Mouse (Mus musculus) midbrain, embryonic 12.5 days (tissue): ENCODE data around the gene Kat8. TPM values are rescaled to one million over a fixed set of nuclear protein-coding genes. Genes with fewer than 3 reads are reported as not detected.

Experiments used
- ATAC-seq: fragments of 200-750 bp; cut with Nextera tagmentation; 2 replicates; pipeline ENCODE4 v1.8.0; 2017; ENCODE audit warnings: low read depth, moderate TSS enrichment, moderate library complexity; ENCODE audit not compliant: low FRiP score
- H3K27ac ChIP-seq: fragments of 300-500 bp; sonication (generic); replicated peaks from 2 replicates; pipeline ENCODE4 v1.5.1; 2016; ENCODE audit warnings: mild to moderate bottlenecking
- H3K27me3 ChIP-seq: fragments of 300-500 bp; sonication (generic); 2 replicates; pipeline ENCODE4 v1.6.1; 2016; ENCODE audit warnings: mild to moderate bottlenecking
- H3K36me3 ChIP-seq: fragments of 300-500 bp; sonication (generic); 2 replicates; pipeline ENCODE4 v1.6.1; 2016
- H3K4me1 ChIP-seq: fragments of 300-500 bp; sonication (generic); 2 replicates; pipeline ENCODE4 v1.6.1; 2016
- H3K4me2 ChIP-seq: fragments of 300-500 bp; sonication (generic); replicated peaks from 2 replicates; pipeline ENCODE4 v1.6.1; 2016; ENCODE audit warnings: mild to moderate bottlenecking, moderate library complexity
- H3K4me3 ChIP-seq: fragments of 300-500 bp; sonication (generic); 2 replicates; pipeline ENCODE4 v1.5.1; 2016; ENCODE audit warnings: mild to moderate bottlenecking
- H3K9ac ChIP-seq: fragments of 300-500 bp; sonication (generic); replicated peaks from 2 replicates; pipeline ENCODE4 v1.6.1; 2016; ENCODE audit warnings: mild to moderate bottlenecking, moderate library complexity
- H3K9me3 ChIP-seq: fragments of 300-500 bp; sonication (generic); 2 replicates; pipeline ENCODE4 v1.6.1; 2016; ENCODE audit warnings: mild to moderate bottlenecking
- WGBS: fragments of 180-500 bp; shearing (Covaris S2); methylation state at CpG from one replicate; pipeline ENCODE4 v1.1.7; 2016; 5-methylcytosine and 5-hydroxymethylcytosine counted together
- polyA plus RNA-seq: library from polyadenylated mRNA; unstranded; fragments of >200 nt; fragmentation: Nextera tagmentation; extraction: Ambion mirVana; gene quantifications from 2 replicates; pipeline ENCODE4 v1.2.1, GENCODE M21; 2016

Kat8 gene
- polyA plus RNA-seq, 1 experiment from 2014 or later = 55.2 TPM

- Histone ChIP-seq H3K9me3 (no peaks in the 10 kb centered on the region), H3K4me1 (no peaks in the 10 kb centered on the region), H3K27ac (no peak overlapping the region), H3K27me3 (peaks cover 4% of the 10 kb centered on the region), H3K4me2 (no peak overlapping the region), H3K9ac (no peak overlapping the region), H3K36me3 (peaks cover 52% of the 10 kb centered on the region), H3K4me3 (no peak overlapping the region)
- no peak for ATAC-seq
- WGBS = 82% methylated on average over 6 of the region's 6 CpGs
Observed at GRCm38 (mm10) chr7:127922451-127923275, 10.3 kb downstream of the Kat8 start.

DNA sequence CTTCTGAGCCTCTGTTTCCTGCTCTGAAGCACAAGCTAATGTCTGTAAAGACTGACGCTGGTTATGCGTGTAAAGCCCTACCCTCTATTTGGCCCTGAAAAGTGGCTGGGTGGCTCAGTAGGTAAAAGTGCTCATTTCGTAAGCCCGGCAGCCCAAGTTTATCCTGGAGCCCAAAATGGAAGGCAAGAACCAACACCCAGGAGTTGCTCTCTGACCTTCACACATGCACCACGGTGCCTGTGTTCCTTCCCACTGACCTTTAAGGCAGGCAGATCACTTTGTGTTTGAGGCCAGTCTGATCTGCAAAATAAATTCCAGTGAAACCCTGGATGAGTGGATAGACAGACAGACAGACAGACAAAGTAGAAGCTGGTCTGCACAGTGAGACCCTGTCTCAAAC, 11.4 kb downstream of the Kat8 start:
- peaks cover 52% of the 10 kb centered on the region for H3K36me3 ChIP-seq
- no peak overlapping the region for H3K9ac ChIP-seq
- H3K4me2 ChIP-seq = no peak overlapping the region
- 88% methylated on average over 5 of the region's 5 CpGs for WGBS
- no peak for ATAC-seq
- H3K4me1 ChIP-seq = no peaks in the 10 kb centered on the region
- H3K9me3 ChIP-seq = no peaks in the 10 kb centered on the region
- no peak overlapping the region for H3K27ac ChIP-seq
- H3K4me3 ChIP-seq = no peak overlapping the region
- peaks cover 14% of the 10 kb centered on the region for H3K27me3 ChIP-seq

DNA sequence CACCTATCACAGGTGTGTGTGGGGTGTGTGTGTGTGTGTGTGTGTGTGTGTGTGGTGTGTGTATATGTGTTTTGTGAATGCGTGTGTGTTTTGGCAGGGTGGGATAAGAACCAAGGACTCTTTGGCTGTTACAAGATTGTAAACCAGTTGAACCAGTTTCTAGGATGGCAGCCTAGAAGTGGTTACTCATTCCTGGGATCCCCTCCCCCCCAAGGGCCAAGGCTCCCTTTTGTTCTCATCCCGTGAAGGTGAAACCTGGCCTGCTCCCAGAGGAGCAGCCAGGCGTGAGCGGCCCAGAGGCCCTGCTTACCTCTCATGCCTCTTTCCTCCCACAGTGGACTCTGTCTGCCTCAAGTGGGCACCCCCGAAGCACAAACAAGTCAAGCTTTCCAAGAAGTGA, 12.9 kb downstream of the Kat8 start:
- Histone ChIP-seq H3K27ac (no peak overlapping the region), H3K9me3 (no peaks in the 10 kb centered on the region), H3K9ac (0 out of 2 replicates have a peak overlapping the region, but pooled peaks have one; percentile 4), H3K36me3 (peaks cover 52% of the 10 kb centered on the region), H3K27me3 (peaks cover 30% of the 10 kb centered on the region), H3K4me3 (no peak overlapping the region), H3K4me1 (0 out of 2 replicates have a peak, but pooled peaks cover 4% of the 10 kb centered on the region), H3K4me2 (no peak overlapping the region)
- 59% methylated on average over 5 of the region's 5 CpGs for WGBS
- no peak for ATAC-seq

DNA sequence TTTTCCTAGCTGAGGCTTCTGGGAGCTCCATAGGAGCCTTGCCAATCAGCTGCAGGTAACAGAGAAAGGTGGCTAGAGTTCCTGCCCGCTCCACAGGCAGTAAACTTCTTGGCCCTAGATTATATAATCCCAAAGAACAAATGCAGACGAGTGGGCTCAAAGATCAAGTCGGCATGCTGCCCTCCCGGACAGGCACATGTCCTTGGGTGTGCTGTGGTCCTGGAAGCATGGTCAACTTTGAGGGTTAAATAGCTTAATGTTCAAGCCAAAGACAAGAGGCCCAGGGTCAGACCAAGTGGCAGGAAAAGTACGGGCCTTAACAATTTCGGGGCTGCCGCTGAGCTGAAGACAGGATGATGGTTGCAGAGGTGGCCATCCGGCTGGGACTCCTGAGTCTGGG, 13.8 kb downstream of the Kat8 start:
- no peak overlapping the region for H3K27ac ChIP-seq
- H3K4me1 ChIP-seq = 0 out of 2 replicates have a peak, but pooled peaks cover 5% of the 10 kb centered on the region
- H3K27me3 ChIP-seq = peaks cover 32% of the 10 kb centered on the region
- no peak overlapping the region for H3K9ac ChIP-seq
- 94% methylated on average over 8 of the region's 8 CpGs for WGBS
- peaks cover 52% of the 10 kb centered on the region for H3K36me3 ChIP-seq
- H3K4me2 ChIP-seq = no peak overlapping the region
- no peak for ATAC-seq
- no peaks in the 10 kb centered on the region for H3K9me3 ChIP-seq
- no peak overlapping the region for H3K4me3 ChIP-seq

GRCm38 (mm10) chr7:127926846-127927245, 14.5 kb downstream of the Kat8 start:
- H3K9me3 ChIP-seq = no peaks in the 10 kb centered on the region
- no peak overlapping the region for H3K4me2 ChIP-seq
- H3K4me3 ChIP-seq = no peak overlapping the region
- H3K36me3 ChIP-seq = peaks cover 47% of the 10 kb centered on the region
- H3K27me3 ChIP-seq = peaks cover 35% of the 10 kb centered on the region
- no peak overlapping the region for H3K27ac ChIP-seq
- no peak overlapping the region for H3K9ac ChIP-seq
- no peak for ATAC-seq
- H3K4me1 ChIP-seq = peaks cover 6% of the 10 kb centered on the region; the same call in 1 of the 2 replicates
- 91% methylated on average over 11 of the region's 11 CpGs for WGBS

- no peak for ATAC-seq
- H3K4me2 ChIP-seq = no peak overlapping the region
- H3K27ac ChIP-seq = no peak overlapping the region
- H3K9me3 ChIP-seq = no peaks in the 10 kb centered on the region
- peaks cover 35% of the 10 kb centered on the region for H3K27me3 ChIP-seq
- H3K4me3 ChIP-seq = no peak overlapping the region
- WGBS = 80% methylated on average over 11 of the region's 11 CpGs
- H3K4me1 ChIP-seq = peaks cover 11% of the 10 kb centered on the region; the same call in 1 of the 2 replicates
- H3K9ac ChIP-seq = no peak overlapping the region
- peaks cover 38% of the 10 kb centered on the region for H3K36me3 ChIP-seq
Observed at GRCm38 (mm10) chr7:127927726-127928125, 15.4 kb downstream of the Kat8 start.

DNA sequence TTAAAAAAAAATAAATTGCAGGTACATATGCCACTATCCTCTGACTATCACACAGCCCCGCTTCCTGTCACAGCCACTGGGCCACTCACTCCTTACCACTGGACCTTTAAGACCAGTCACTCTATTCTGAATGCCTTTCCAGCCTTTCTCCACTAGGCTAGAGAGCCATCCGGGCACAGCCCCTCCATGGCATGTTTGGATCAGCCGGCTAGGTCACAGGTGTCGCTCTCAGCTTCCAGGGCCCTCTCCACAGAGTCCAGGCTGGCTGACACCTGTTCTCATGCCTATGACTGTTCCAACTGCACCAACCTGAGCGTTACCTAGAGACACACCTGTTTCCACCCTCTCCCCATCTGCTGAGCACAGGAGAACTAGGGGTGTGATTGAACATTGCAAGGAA, 16.3 kb downstream of the Kat8 start:
- H3K4me3 ChIP-seq = no peak overlapping the region
- H3K4me1 ChIP-seq = peaks cover 11% of the 10 kb centered on the region; the same call in 1 of the 2 replicates
- H3K36me3 ChIP-seq = peaks cover 31% of the 10 kb centered on the region
- H3K9me3 ChIP-seq = no peaks in the 10 kb centered on the region
- H3K27me3 ChIP-seq = peaks cover 35% of the 10 kb centered on the region
- H3K9ac ChIP-seq = no peak overlapping the region
- WGBS = 58% methylated on average over 5 of the region's 5 CpGs
- ATAC-seq = no peak
- no peak overlapping the region for H3K4me2 ChIP-seq
- no peak overlapping the region for H3K27ac ChIP-seq

- Histone ChIP-seq H3K4me3 (no peak within 1 kb of the TSS), H3K36me3 (peaks cover 18% of the 10 kb centered on the region), H3K27me3 (peaks cover 35% of the 10 kb centered on the region), H3K4me2 (0 out of 2 replicates have a peak within 1 kb of the TSS, but pooled peaks have one; percentile 7), H3K9ac (no peak within 1 kb of the TSS; the same call in 1 of the 2 replicates), H3K27ac (no peak within 1 kb of the TSS), H3K4me1 (peaks cover 16% of the 10 kb centered on the region; the same call in 1 of the 2 replicates), H3K9me3 (no peaks in the 10 kb centered on the region)
- WGBS = 25% methylated on average over 6 of the region's 6 CpGs
- no peak for ATAC-seq
Observed at GRCm38 (mm10) chr7:127929923-127930322, 17.6 kb downstream of the Kat8 start, which contains the start of gene Prss8. TSS of gene Prss8 (minus strand) at chr7:127930104.

DNA sequence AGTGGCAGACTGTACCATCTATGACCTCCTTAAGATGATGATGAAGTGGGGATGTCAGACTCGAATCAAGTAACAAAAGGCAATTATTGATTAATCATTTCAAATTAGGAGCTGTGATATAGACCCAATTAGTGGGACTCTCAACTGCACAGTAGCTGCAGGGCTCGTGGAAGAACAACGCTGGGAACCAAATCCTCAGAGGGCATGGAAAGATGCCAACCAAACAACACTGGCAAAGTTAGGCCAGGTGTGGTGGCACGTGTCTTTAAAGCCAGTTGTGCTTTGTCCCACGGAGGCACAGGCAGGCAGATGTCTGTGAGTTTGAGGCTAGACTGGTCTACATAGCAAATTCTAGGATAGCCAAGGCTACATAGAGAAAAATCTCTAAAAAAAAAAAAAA, 18.3 kb downstream of the Kat8 start:
- Histone ChIP-seq H3K27ac (no peak overlapping the region), H3K4me2 (no peak overlapping the region), H3K4me1 (peaks cover 17% of the 10 kb centered on the region; the same call in 1 of the 2 replicates), H3K9ac (no peak overlapping the region), H3K36me3 (peaks cover 11% of the 10 kb centered on the region), H3K4me3 (no peak overlapping the region), H3K27me3 (peaks cover 35% of the 10 kb centered on the region), H3K9me3 (no peaks in the 10 kb centered on the region)
- 85% methylated on average over 5 of the region's 5 CpGs for WGBS
- ATAC-seq = no peak

DNA sequence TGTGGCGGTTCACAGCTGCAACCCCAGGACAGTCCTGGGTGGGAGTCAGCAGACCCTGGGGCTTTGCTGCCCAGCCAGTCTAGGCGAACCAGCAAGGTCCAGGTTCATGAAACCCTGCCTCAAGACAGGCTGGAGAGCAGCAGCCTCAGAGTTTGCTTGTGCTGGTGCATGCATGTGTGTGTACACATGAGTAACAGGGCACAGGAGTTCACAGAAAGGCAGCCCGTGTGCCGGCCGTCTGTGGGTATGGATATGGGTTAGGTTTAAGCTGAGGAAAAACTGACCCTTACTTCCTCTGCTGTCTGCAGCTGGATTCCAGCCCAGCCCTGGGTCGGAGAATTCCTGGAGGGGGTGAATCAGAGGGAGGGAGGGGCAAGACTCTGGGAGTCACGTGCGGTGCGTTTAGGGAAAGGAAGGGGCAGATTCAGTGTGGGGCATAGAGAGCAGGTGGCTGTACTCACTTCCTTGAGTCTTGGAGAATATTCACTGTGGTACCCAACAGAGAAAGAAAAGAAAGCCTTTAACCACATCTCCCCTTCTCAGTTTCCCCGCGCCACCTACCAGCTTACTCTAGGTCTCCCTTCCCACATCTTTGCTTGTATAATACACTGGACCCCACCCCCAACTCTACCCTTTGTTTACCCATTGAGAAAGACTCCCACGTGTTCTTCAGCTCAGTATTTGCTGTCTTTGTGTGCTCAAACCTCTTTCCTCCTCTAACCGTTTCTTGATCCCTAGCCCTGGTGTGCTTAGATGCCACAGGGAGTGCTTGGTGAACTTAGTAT, 19.2 kb downstream of the Kat8 start:
- no peaks in the 10 kb centered on the region for H3K9me3 ChIP-seq
- H3K27ac ChIP-seq = no peak overlapping the region
- H3K4me2 ChIP-seq = no peak overlapping the region
- WGBS = 32% methylated on average over 13 of the region's 13 CpGs
- peaks cover 40% of the 10 kb centered on the region for H3K27me3 ChIP-seq
- H3K36me3 ChIP-seq = peaks cover 2% of the 10 kb centered on the region; the same call in 1 of the 2 replicates
- no peak overlapping the region for H3K4me3 ChIP-seq
- H3K9ac ChIP-seq = no peak overlapping the region
- H3K4me1 ChIP-seq = peaks cover 22% of the 10 kb centered on the region
- no peak for ATAC-seq

GRCm38 (mm10) chr7:127932273-127933031, 20.1 kb downstream of the Kat8 start:
- no peak overlapping the region for H3K4me3 ChIP-seq

More at GRCm38 (mm10) chr7:127932273-127933031, 20.1 kb downstream of the Kat8 start:
- Histone ChIP-seq H3K36me3 (no peaks in the 10 kb centered on the region), H3K9me3 (no peaks in the 10 kb centered on the region), H3K27ac (no peak overlapping the region), H3K4me1 (peaks cover 22% of the 10 kb centered on the region), H3K27me3 (peaks cover 40% of the 10 kb centered on the region), H3K4me2 (no peak overlapping the region), H3K9ac (no peak overlapping the region)
- 11% methylated on average over 13 of the region's 13 CpGs for WGBS
- ATAC-seq = no peak
